Mouse (Mus musculus) heart, adult 2 months (tissue): ENCODE data around the gene Phkb.

Experiments used
- CTCF ChIP-seq: fragments of 200-600 bp; IDR thresholded peaks from 2 replicates; pipeline ENCODE4 v1.8.1; 2022; ENCODE audit warnings: antibody characterized with exemption, mild to moderate bottlenecking, moderate library complexity
- POLR2A ChIP-seq: fragments of 200-500 bp; IDR thresholded peaks from 2 replicates; pipeline ENCODE4 v1.6.1; 2011; ENCODE audit warnings: mild to moderate bottlenecking, low read depth, low read length, control low read depth; ENCODE audit not compliant: insufficient read depth

DNA sequence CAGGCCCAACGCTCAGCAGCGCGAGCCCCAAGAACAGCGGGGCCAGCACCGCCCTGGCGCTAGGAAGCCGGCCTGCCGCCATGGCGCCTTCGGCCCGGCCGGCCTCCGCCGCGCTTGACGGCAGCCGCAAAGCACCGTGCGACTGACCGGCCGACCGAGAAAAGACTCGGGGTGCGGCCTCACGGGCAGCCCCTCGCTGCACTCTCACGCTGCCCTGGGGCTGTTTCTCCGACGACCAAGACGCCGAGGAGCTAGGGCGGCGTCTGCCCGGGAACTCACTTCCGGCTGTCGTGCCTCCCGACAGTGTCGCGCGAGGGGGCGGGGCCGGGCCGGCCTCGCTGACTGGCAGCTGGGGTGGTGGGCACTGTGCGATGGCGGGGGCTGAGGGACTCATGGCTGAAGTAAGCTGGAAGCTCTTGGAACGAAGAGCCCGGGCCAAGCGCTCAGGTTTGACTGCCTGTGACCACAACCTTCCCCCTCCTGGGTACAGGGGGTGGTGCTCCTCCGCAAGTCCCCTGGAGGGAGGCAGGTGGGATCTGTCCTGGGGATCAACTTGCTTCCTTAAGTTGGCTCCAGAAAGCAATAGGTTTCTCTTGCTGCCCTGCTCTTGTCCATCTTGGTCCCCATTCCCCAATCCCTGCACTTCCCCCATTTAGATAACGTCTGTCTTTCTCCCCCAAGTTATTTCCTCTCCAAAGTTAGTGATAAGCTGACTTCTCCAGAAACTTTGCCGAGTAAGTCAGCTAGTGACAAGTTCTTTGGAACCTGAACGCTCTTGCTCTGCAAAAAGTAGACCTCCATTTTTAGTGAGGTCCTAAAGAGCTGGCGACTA is at the start of gene Phkb, which contains the start of gene Itfg1:
- peak; percentile 60 for TF ChIP-seq POLR2A
- TF ChIP-seq CTCF: 0 out of 2 replicates have a peak, but pooled peaks have one; percentile 10
